Mouse (Mus musculus) activated CD4-positive, CD25-positive, alpha-beta regulatory T cell (primary cell): Measurements from ENCODE around the gene Rnf40. TPM values are rescaled to one million over a fixed set of nuclear protein-coding genes. Genes with fewer than 3 reads are reported as not detected.

Source experiments
- polyA plus RNA-seq, 2 experiments: library from polyadenylated mRNA; unstranded; fragments of 100-300 nt; shearing (Covaris generic); gene quantifications; one replicate each; pipeline ENCODE4 v1.2.1; 2017

Rnf40 gene
- 100 to 1,000 TPM in 1 of 2 experiments, 10 to 100 TPM in 1; 62.0 to 103 TPM for polyA plus RNA-seq

GRCm38 (mm10) chr7:127588011-127588871 lies at the start of gene Rnf40, which contains the start of gene Ccdc189:
TSS of gene Rnf40 (plus strand) at chr7:127588767.
TSS of gene Ccdc189 (minus strand) at chr7:127588595.

DNA sequence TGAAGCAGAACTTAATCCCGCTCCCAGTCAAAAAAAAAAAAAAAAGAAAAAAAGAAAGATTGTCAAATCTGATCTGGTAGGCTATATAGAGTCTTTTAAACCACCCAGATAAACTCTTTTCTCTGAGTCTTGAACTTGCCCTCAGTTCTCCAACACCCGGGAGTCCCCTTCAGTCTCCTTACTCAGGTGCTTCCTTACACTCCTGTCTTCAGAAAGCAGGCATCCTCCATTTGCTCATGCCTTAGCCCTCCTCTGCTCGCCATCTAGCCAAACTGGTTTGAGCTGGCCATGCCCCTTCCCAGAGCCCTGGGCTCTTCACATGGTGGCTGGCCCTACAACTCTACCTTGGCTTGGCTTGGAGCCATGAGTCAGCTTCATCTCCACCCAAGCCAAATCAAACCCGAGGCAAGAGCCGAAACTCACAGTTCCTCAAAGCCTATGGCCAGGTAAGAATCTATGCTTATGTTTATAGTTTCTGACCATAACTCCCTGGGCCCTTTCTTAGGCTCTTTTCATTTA lies 27.2 kb upstream of the Rnf40 start, which contains the start of gene Tmem265:
Gene Tmem265, plus strand, starts transcription at position 51 of the 519 bp plus-strand sequence.

GRCm38 (mm10) chr7:127572895-127573471 lies 15.6 kb upstream of the Rnf40 start, which contains the start of gene Phkg2:
TSS of gene Phkg2 (plus strand) at chr7:127573340.

DNA sequence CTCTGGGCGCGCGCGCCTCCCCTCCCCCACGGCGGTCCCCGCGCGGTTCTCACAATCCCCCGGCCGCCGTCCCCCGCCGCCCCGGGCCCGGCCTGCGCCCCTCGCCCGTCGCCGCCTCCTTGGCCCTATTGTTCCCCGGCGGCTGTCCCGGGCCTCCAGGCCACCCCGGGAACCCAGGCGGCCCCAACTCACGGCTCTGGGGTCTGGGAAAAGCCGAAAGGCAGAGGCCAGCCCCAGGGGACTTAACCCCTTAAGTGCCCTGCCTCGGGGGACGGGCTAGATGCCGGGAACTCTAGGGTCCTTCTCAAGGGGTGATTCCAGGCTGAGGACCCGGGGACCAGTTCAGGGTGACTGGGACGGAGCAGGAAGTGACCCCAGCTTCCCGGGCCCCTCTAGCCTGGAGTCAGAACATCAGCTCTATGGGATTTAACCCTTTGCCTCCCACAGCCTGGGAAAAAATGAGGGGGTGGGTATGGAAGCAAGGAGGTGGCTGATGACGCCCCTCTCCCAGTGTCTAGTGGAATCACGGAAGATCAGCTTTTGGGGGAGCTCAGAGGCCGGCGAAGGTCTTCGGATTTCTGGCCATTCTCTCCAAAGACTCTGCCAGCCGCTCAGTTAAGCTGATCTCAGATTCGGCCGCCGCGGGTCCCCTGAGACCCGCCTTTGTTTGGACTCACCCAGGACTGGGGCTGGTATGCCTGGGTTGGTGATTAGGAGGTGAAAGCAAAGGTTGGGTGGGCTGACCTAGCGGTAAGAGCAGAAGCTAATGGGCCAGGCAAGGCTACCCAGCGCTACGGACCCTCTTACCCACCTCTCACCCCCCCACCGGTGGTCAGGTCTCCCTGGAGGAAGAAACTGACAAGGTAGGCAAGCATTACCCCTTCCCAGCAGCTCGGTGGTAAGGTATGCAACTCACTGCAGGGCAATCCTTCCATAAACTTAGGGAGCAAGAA lies 26.6 kb downstream of the Rnf40 start, which contains the start of gene Zfp629:
Gene Zfp629, minus strand, starts transcription at position 907 of the 953 bp plus-strand sequence.

Other genes with a start within 250 kb of the Rnf40 start
- gene Zfp768, start 243.2 kb upstream of the Rnf40 start, polyA plus RNA-seq, result under 1 TPM in 1 of 2 experiments, not detected in 1; 0.76 TPM
- gene Zfp747, start 212.7 kb upstream of the Rnf40 start, polyA plus RNA-seq, result 10 to 100 TPM; 16.2 to 23.4 TPM
- 1 to 10 TPM; 6.8 to 7.3 TPM for gene 9130019O22Rik, start 201.6 kb upstream of the Rnf40 start, polyA plus RNA-seq
- gene E430018J23Rik, start 195.1 kb upstream of the Rnf40 start, polyA plus RNA-seq, result 1 to 10 TPM; 7.3 to 7.4 TPM
- gene Zfp764, start 181.9 kb upstream of the Rnf40 start, polyA plus RNA-seq, result 10 to 100 TPM in 1 of 2 experiments, 1 to 10 TPM in 1; 8.4 to 11.7 TPM
- 10 to 100 TPM; 32.1 to 53.1 TPM for gene Zfp688, start 166.7 kb upstream of the Rnf40 start, polyA plus RNA-seq
- gene Zfp689, start 139.6 kb upstream of the Rnf40 start, polyA plus RNA-seq, result 1 to 10 TPM; 6.9 to 7.4 TPM
- 100 to 1,000 TPM; 113 to 128 TPM for gene Prr14, start 129.2 kb upstream of the Rnf40 start, polyA plus RNA-seq
- gene Fbrs, start 109.6 kb upstream of the Rnf40 start, polyA plus RNA-seq, result 10 to 100 TPM; 19.8 to 25.7 TPM
- gene Srcap, start 76.8 kb upstream of the Rnf40 start, polyA plus RNA-seq, result 10 to 100 TPM; 50.5 to 51.8 TPM
- 1 to 10 TPM; 5.9 to 7.6 TPM for gene Gm42715, start 69.2 kb upstream of the Rnf40 start, polyA plus RNA-seq
- gene Tmem265, start 27.4 kb upstream of the Rnf40 start, polyA plus RNA-seq, result 10 to 100 TPM; 12.1 to 19.3 TPM
- gene Phkg2, start 15.4 kb upstream of the Rnf40 start, polyA plus RNA-seq, result 100 to 1,000 TPM; 109 to 114 TPM
- 1 to 10 TPM in 1 of 2 experiments, under 1 TPM in 1; 0.23 to 1.2 TPM for gene Ccdc189, start 172 bp upstream of the Rnf40 start, polyA plus RNA-seq
- under 1 TPM; 0.49 to 0.92 TPM for gene Zfp629, start 27.0 kb downstream of the Rnf40 start, polyA plus RNA-seq
- 10 to 100 TPM; 71.9 to 74.6 TPM for gene Bcl7c, start 120.2 kb downstream of the Rnf40 start, polyA plus RNA-seq
- gene Ctf1, start 124.0 kb downstream of the Rnf40 start, polyA plus RNA-seq, result not detected
- not detected for gene Ctf2, start 143.4 kb downstream of the Rnf40 start, polyA plus RNA-seq
- 1 to 10 TPM in 1 of 2 experiments, under 1 TPM in 1; 0.74 to 1.4 TPM for gene Fbxl19, start 155.8 kb downstream of the Rnf40 start, polyA plus RNA-seq
- gene Orai3, start 181.0 kb downstream of the Rnf40 start, polyA plus RNA-seq, result 10 to 100 TPM; 22.3 to 32.9 TPM
- 1 to 10 TPM; 4.1 to 4.4 TPM for gene Setd1a, start 187.9 kb downstream of the Rnf40 start, polyA plus RNA-seq
- gene Gm49388, start 196.8 kb downstream of the Rnf40 start, polyA plus RNA-seq, result not detected
- 1 to 10 TPM; 1.5 to 6.4 TPM for gene Hsd3b7, start 211.8 kb downstream of the Rnf40 start, polyA plus RNA-seq
- 100 to 1,000 TPM; 114 to 120 TPM for gene Stx4a, start 235.5 kb downstream of the Rnf40 start, polyA plus RNA-seq
- not detected for gene Stx1b, start 235.8 kb downstream of the Rnf40 start, polyA plus RNA-seq